Mouse (Mus musculus) spleen, adult 2 months (tissue): ENCODE results near the gene Nqo1. TPM values are rescaled to one million over a fixed set of nuclear protein-coding genes. Genes with fewer than 3 reads are reported as not detected.
A peak's percentile ranks its signal among the peaks of the same experiment; 100 is the strongest.

Experiments
- DNase-seq, 2 experiments: peaks; one replicate each; pipeline versions ENCODE4 v3.0.0 to v3.0.0-alpha.2; 2012 to 2021; ENCODE audit warnings: low spot score in 2 of 2, low read depth in 1 of 2
- H3K27ac ChIP-seq: fragments of 200-500 bp; 2 replicates; pipeline ENCODE4 v1.5.1; 2012; ENCODE audit warnings: low read length, inconsistent platforms; ENCODE audit not compliant: insufficient read depth
- H3K27me3 ChIP-seq: fragments of 200-500 bp; 2 replicates; pipeline ENCODE4 v1.6.1; 2012; ENCODE audit warnings: mild to moderate bottlenecking, moderate library complexity, low read length, inconsistent platforms; ENCODE audit not compliant: control insufficient read depth, insufficient read depth
- H3K36me3 ChIP-seq: fragments of 200-500 bp; 2 replicates; pipeline ENCODE4 v1.6.1; 2012; ENCODE audit warnings: mild to moderate bottlenecking, low read length, inconsistent platforms; ENCODE audit not compliant: control insufficient read depth, insufficient read depth
- H3K4me1 ChIP-seq: fragments of 200-500 bp; 2 replicates; pipeline ENCODE4 v1.6.1; 2011; ENCODE audit warnings: inconsistent platforms; ENCODE audit not compliant: control insufficient read depth, insufficient read depth, insufficient read length
- H3K4me3 ChIP-seq: fragments of 200-500 bp; 2 replicates; pipeline ENCODE4 v1.5.1; 2011; ENCODE audit warnings: mild to moderate bottlenecking, inconsistent platforms; ENCODE audit not compliant: insufficient read depth, insufficient read length; ENCODE audit errors: extremely low read depth
- CTCF ChIP-seq: fragments of 200-500 bp; IDR thresholded peaks from 2 replicates; pipeline ENCODE4 v1.5.1; 2011; ENCODE audit warnings: mild to moderate bottlenecking, inconsistent platforms; ENCODE audit not compliant: insufficient read depth, insufficient read length, insufficient replicate concordance; ENCODE audit errors: extremely low read depth
- POLR2A ChIP-seq: fragments of 200-500 bp; IDR thresholded peaks from 2 replicates; pipeline ENCODE4 v1.6.1; 2011; ENCODE audit warnings: low read depth, low read length, inconsistent platforms
- WGBS: fragments of 180-500 bp; shearing (Covaris S2); methylation state at CpG from one replicate; pipeline ENCODE4 v1.1.7; 2018; 5-methylcytosine and 5-hydroxymethylcytosine counted together
- polyA plus RNA-seq: library from polyadenylated mRNA; depleted of rRNA; stranded (reverse); fragments of >200 nt; gene quantifications from 2 replicates; pipeline ENCODE4 v1.2.3, GENCODE M21; 2012

Gene Nqo1
- polyA plus RNA-seq, 1 experiment: 2.1 TPM

GRCm38 (mm10) chr8:107444626-107445025 is 41.6 kb upstream of the Nqo1 start:
- Histone ChIP-seq H3K27ac (no peak overlapping the region), H3K36me3 (no peaks in the 10 kb centered on the region), H3K27me3 (no peaks in the 10 kb centered on the region), H3K4me1 (peaks cover 4% of the 10 kb centered on the region; the same call in 1 of the 2 replicates), H3K4me3 (no peak overlapping the region)
- WGBS: 92% methylated on average over 3 of the region's 3 CpGs
- no peak for TF ChIP-seq POLR2A
- no peak for TF ChIP-seq CTCF
- DNase-seq: no peak

- no peak overlapping the region for H3K27ac ChIP-seq
- peaks cover 3% of the 10 kb centered on the region; the same call in 1 of the 2 replicates for H3K4me1 ChIP-seq
- H3K27me3 ChIP-seq: no peaks in the 10 kb centered on the region
- no peak for DNase-seq
- TF ChIP-seq CTCF (no peak), POLR2A (no peak)
- H3K4me3 ChIP-seq: no peak overlapping the region
- no peaks in the 10 kb centered on the region for H3K36me3 ChIP-seq
- 74% methylated on average over 3 of the region's 3 CpGs for WGBS
Observed at GRCm38 (mm10) chr8:107439880-107440625, 37.0 kb upstream of the Nqo1 start.

GRCm38 (mm10) chr8:107437711-107438110 is 34.7 kb upstream of the Nqo1 start:
- no peak for DNase-seq
- Histone ChIP-seq H3K4me3 (no peak overlapping the region; the same call in 1 of the 2 replicates), H3K36me3 (no peaks in the 10 kb centered on the region), H3K27ac (peak overlapping the region; percentile 51; the same call in 1 of the 2 replicates), H3K4me1 (peaks cover 3% of the 10 kb centered on the region; the same call in 1 of the 2 replicates), H3K27me3 (no peaks in the 10 kb centered on the region)
- TF ChIP-seq POLR2A: no peak
- no peak for TF ChIP-seq CTCF
- 84% methylated on average over 2 of the region's 2 CpGs for WGBS

DNA sequence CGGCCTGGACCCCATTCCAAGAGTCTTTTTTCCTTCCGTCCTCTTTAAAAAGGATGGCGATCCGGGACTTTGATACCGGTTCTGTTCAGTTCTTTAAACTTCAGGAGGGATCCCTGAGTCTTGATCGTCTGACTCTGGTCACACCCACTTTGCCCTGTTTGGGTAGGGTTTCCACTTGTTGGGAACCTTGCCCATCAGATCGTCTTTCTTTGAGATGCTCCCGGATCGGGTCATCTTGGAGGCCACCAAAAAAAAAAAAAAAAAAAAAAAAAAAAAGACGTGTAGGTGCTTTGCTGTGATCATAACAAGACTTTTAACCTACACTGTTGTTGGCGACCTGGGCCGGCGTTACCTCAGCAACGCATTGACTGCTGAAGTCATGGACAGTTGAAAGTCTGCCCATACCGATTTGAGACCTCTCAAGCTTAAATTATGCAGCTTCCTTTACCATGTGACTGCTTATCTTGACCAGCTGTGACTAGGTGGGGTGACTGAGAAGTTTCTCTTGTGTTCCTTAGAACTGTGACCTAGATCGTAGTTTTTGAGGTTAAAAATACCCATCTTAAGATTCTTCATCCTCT is 33.9 kb upstream of the Nqo1 start:
- DNase-seq: peak in 1 of 2 experiments; percentile 23
- 2% methylated on average over 16 of the region's 16 CpGs for WGBS

GRCm38 (mm10) chr8:107435962-107436831 is 33.2 kb upstream of the Nqo1 start, which contains the start of gene Wwp2:
TSS of gene Wwp2 (plus strand) at chr8:107436365.
- peak within 1 kb of the TSS; percentile 84 for H3K27ac ChIP-seq
- TF ChIP-seq CTCF (no peak), POLR2A (peak; percentile 76)
- under 1% methylated on average over 48 of the region's 81 CpGs for WGBS
- peaks cover 3% of the 10 kb centered on the region; the same call in 1 of the 2 replicates for H3K4me1 ChIP-seq
- no peaks in the 10 kb centered on the region for H3K27me3 ChIP-seq
- no peaks in the 10 kb centered on the region for H3K36me3 ChIP-seq
- peak within 1 kb of the TSS; percentile 68 for H3K4me3 ChIP-seq
- peak; percentile 59 to 85 for DNase-seq

More for the DNA sequence above, 33.9 kb upstream of the Nqo1 start:
- Histone ChIP-seq H3K4me3 (peak overlapping the region; percentile 68), H3K27me3 (no peaks in the 10 kb centered on the region), H3K4me1 (peaks cover 3% of the 10 kb centered on the region; the same call in 1 of the 2 replicates), H3K36me3 (no peaks in the 10 kb centered on the region), H3K27ac (peak overlapping the region; percentile 72)
- no peak for TF ChIP-seq CTCF
- no peak for TF ChIP-seq POLR2A

DNA sequence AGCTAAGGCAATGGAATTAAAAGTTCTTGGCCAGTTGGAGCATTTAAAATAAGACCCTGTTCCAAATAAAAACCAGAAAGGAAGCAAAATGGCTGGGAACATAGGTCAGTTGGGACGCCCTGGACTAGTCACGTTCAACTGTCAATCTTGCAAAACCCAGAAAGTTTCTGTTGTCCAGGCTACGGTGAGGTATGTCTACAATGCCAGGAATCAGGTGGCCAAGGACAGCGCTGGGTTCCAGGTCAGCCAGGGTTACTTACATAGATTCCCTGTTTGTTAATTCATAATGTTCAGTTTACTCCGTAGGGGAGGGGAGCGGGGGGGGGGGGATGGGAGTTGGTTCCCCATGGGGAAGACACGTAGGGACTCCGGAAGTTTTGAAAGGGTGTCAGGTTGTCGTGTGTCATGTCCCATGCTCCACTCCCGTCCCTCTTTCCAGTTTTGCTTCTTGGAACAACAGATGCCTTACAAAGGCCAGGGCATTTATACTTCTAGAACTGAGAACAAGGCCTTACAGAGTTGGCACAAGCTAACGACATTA is 32.5 kb upstream of the Nqo1 start:
- TF ChIP-seq POLR2A: no peak
- TF ChIP-seq CTCF: no peak
- H3K27ac ChIP-seq: peak overlapping the region; percentile 84; the same call in 1 of the 2 replicates
- DNase-seq: peak in 1 of 2 experiments; percentile 15
- peak overlapping the region; percentile 68 for H3K4me3 ChIP-seq
- H3K36me3 ChIP-seq: no peaks in the 10 kb centered on the region
- no peaks in the 10 kb centered on the region for H3K27me3 ChIP-seq
- peaks cover 3% of the 10 kb centered on the region; the same call in 1 of the 2 replicates for H3K4me1 ChIP-seq
- 35% methylated on average over 11 of the region's 11 CpGs for WGBS
